Mouse (Mus musculus) heart, embryonic 13.5 days (tissue): Measurements from ENCODE around the gene Zfp523. TPM values are rescaled to one million over a fixed set of nuclear protein-coding genes. Genes with fewer than 3 reads are reported as not detected.
"Not testable (repeated sequence)": the region's sequence is repeated elsewhere in the genome, so short reads cannot be mapped to it uniquely, and the experiment has no call there.

Experiments used
- ATAC-seq: fragments of 200-750 bp; cut with Nextera tagmentation; 2 replicates; pipeline ENCODE4 v1.8.0; 2017; ENCODE audit warnings: moderate TSS enrichment; ENCODE audit not compliant: insufficient number of reproducible peaks, low FRiP score, low TSS enrichment; ENCODE audit errors: extremely low read depth
- H3K27ac ChIP-seq: fragments of 300-500 bp; sonication (generic); replicated peaks from 2 replicates; pipeline ENCODE4 v1.5.1; 2015; ENCODE audit warnings: moderate library complexity, mild to moderate bottlenecking, inconsistent platforms
- H3K27me3 ChIP-seq: fragments of 300-500 bp; sonication (generic); replicated peaks from 2 replicates; pipeline ENCODE4 v1.6.1; 2015; ENCODE audit warnings: mild to moderate bottlenecking, inconsistent platforms
- H3K36me3 ChIP-seq: fragments of 300-500 bp; sonication (generic); 2 replicates; pipeline ENCODE4 v1.6.1; 2015; ENCODE audit warnings: mild to moderate bottlenecking, inconsistent platforms
- H3K4me1 ChIP-seq: fragments of 300-500 bp; sonication (generic); 2 replicates; pipeline ENCODE4 v1.6.1; 2015; ENCODE audit warnings: inconsistent platforms
- H3K4me2 ChIP-seq: fragments of 300-500 bp; sonication (generic); 2 replicates; pipeline ENCODE4 v1.6.1; 2015; ENCODE audit warnings: inconsistent platforms, mild to moderate bottlenecking, moderate library complexity
- H3K4me3 ChIP-seq: fragments of 300-500 bp; sonication (generic); 2 replicates; pipeline ENCODE4 v1.5.1; 2015; ENCODE audit warnings: moderate library complexity, mild to moderate bottlenecking, inconsistent platforms
- H3K9ac ChIP-seq: fragments of 300-500 bp; sonication (generic); 2 replicates; pipeline ENCODE4 v1.6.1; 2015; ENCODE audit warnings: inconsistent platforms, mild to moderate bottlenecking, moderate library complexity
- H3K9me3 ChIP-seq: fragments of 300-500 bp; sonication (generic); 2 replicates; pipeline ENCODE4 v1.6.1; 2016; ENCODE audit warnings: inconsistent platforms
- WGBS: fragments of 180-500 bp; shearing (Covaris S2); methylation state at CpG from one replicate; pipeline ENCODE4 v1.1.7; 2015; ENCODE audit warnings: mixed read lengths; 5-methylcytosine and 5-hydroxymethylcytosine counted together
- polyA plus RNA-seq: library from polyadenylated mRNA; unstranded; fragments of >200 nt; fragmentation: Nextera tagmentation; extraction: Ambion mirVana; gene quantifications from 2 replicates; pipeline ENCODE4 v1.2.1, GENCODE M21; 2015

The Zfp523 gene
- polyA plus RNA-seq, 1 experiment from 2014 or later: 24.2 TPM

GRCm38 (mm10) chr17:28212391-28212790, 35.5 kb downstream of the Zfp523 start:
- Histone ChIP-seq H3K27me3 (peaks cover 14% of the 10 kb centered on the region), H3K4me1 (peaks cover 7% of the 10 kb centered on the region), H3K36me3 (no peaks in the 10 kb centered on the region), H3K4me3 (no peak overlapping the region), H3K4me2 (no peak overlapping the region), H3K9ac (no peak overlapping the region), H3K27ac (no peak overlapping the region), H3K9me3 (no peaks in the 10 kb centered on the region)
- WGBS: 65% methylated on average over 9 of the region's 9 CpGs
- ATAC-seq: no peak

DNA sequence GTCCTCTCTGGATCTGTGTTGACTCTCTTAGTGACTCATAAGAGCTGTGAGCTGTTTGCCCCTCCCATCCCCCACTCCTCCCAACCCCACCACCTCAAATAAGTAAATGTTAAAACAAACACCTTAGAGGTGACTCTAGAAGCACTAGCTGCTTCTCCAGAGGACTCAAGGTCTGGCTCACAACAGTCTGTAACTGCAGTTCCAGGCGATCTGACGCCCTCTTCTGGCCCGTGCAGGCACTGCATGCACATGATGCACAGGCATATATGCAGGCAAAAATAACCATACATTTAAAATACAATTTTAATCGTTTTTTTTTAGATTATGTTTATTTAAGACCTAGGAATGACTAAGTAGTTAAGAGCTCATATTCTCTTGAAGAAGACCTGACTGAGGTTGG, 36.3 kb downstream of the Zfp523 start:
- Histone ChIP-seq H3K27ac (no peak overlapping the region), H3K27me3 (peaks cover 22% of the 10 kb centered on the region), H3K4me3 (no peak overlapping the region), H3K9ac (no peak overlapping the region), H3K4me2 (no peak overlapping the region), H3K4me1 (peaks cover 9% of the 10 kb centered on the region), H3K9me3 (no peaks in the 10 kb centered on the region), H3K36me3 (no peaks in the 10 kb centered on the region)
- ATAC-seq: no peak
- 22% methylated on average over 4 of the region's 4 CpGs for WGBS

DNA sequence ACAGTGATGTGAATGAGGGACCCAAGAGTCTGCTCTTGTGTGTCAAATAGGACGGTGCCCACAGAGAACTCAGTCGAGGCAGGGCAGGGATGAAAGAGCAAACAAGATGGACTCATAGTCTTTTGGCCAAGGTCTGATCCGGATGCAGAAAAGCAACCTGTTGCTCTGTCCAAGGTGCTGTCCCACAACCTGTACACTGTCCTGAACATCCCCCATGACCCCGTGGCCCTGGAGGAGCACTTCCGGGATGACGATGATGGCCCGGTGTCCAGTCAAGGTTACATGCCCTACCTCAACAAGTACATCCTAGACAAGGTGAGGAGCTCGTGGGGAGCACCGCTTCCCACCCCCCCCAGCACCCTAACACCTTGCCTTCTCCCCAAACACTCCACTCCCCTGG, 39.9 kb downstream of the Zfp523 start:
- peaks cover 11% of the 10 kb centered on the region for H3K4me1 ChIP-seq
- 81% methylated on average over 9 of the region's 9 CpGs for WGBS
- H3K27ac ChIP-seq: no peak overlapping the region
- no peaks in the 10 kb centered on the region for H3K9me3 ChIP-seq
- no peak for ATAC-seq
- H3K36me3 ChIP-seq: no peaks in the 10 kb centered on the region
- H3K4me2 ChIP-seq: no peak overlapping the region
- no peak overlapping the region for H3K9ac ChIP-seq
- no peak overlapping the region for H3K4me3 ChIP-seq
- H3K27me3 ChIP-seq: peaks cover 25% of the 10 kb centered on the region

- Histone ChIP-seq H3K27ac (peak overlapping the region; percentile 28; the same call in 1 of the 2 replicates), H3K27me3 (peaks cover 31% of the 10 kb centered on the region)
Observed at GRCm38 (mm10) chr17:28217721-28218649, 41.1 kb downstream of the Zfp523 start.

GRCm38 (mm10) chr17:28222463-28222862, 45.5 kb downstream of the Zfp523 start:
- 91% methylated on average over 10 of the region's 10 CpGs for WGBS
- ATAC-seq, H3K9me3 ChIP-seq, H3K9ac ChIP-seq, H3K27ac ChIP-seq, H3K4me3 ChIP-seq, H3K4me2 ChIP-seq, H3K36me3 ChIP-seq: not testable (repeated sequence)
- Histone ChIP-seq H3K27me3 (peaks cover 29% of the 10 kb centered on the region), H3K4me1 (peaks cover 35% of the 10 kb centered on the region)

More at GRCm38 (mm10) chr17:28217721-28218649, 41.1 kb downstream of the Zfp523 start:
- Histone ChIP-seq H3K4me3 (0 out of 2 replicates have a peak overlapping the region, but pooled peaks have one; percentile 2), H3K9ac (peak overlapping the region; percentile 50), H3K36me3 (no peaks in the 10 kb centered on the region), H3K9me3 (no peaks in the 10 kb centered on the region), H3K4me1 (peaks cover 13% of the 10 kb centered on the region), H3K4me2 (peak overlapping the region; percentile 50)
- WGBS: 19% methylated on average over 23 of the region's 23 CpGs
- ATAC-seq: no peak

- Histone ChIP-seq H3K9ac (peak overlapping the region; percentile 81), H3K4me2 (peak overlapping the region; percentile 87)
- 1% methylated on average over 46 of the region's 46 CpGs for WGBS
Observed at GRCm38 (mm10) chr17:28223561-28224391, 46.8 kb downstream of the Zfp523 start.

DNA sequence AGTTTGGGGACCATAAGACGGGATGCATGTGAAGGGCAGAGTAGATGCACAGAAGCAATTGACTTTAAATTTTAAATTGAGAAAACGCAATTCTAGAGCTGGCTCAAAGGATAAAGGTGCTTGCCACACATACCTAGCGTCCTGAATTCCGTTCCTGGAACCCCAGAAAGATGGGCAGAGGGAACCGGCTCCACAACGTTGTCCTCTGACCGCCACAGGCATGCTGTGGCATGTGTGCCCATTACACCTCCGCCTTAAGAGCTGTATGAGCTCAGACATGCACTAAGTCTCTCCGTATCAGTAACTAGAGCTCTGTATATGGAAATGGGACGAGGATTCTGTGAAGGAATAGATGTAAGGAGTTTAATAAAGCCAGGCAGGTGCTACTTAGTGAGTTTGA, 47.7 kb downstream of the Zfp523 start:
- no peak overlapping the region for H3K27ac ChIP-seq
- no peak overlapping the region; the same call in 1 of the 2 replicates for H3K4me2 ChIP-seq
- no peaks in the 10 kb centered on the region for H3K9me3 ChIP-seq
- H3K27me3 ChIP-seq: peaks cover 16% of the 10 kb centered on the region; the same call in 1 of the 2 replicates
- 87% methylated on average over 10 of the region's 10 CpGs for WGBS
- H3K4me3 ChIP-seq: no peak overlapping the region
- ATAC-seq: no peak
- H3K36me3 ChIP-seq: no peaks in the 10 kb centered on the region
- H3K4me1 ChIP-seq: peaks cover 25% of the 10 kb centered on the region
- no peak overlapping the region for H3K9ac ChIP-seq

More at GRCm38 (mm10) chr17:28223561-28224391, 46.8 kb downstream of the Zfp523 start:
- Histone ChIP-seq H3K27me3 (peaks cover 16% of the 10 kb centered on the region; the same call in 1 of the 2 replicates), H3K27ac (no peak overlapping the region; the same call in 1 of the 2 replicates), H3K4me3 (peak overlapping the region; percentile 58), H3K36me3 (no peaks in the 10 kb centered on the region), H3K9me3 (no peaks in the 10 kb centered on the region), H3K4me1 (peaks cover 25% of the 10 kb centered on the region)
- peak; percentile 93 for ATAC-seq

- ATAC-seq: no peak
- peak overlapping the region; percentile 73 for H3K4me2 ChIP-seq
- peak overlapping the region; percentile 77 for H3K9ac ChIP-seq
- no peaks in the 10 kb centered on the region for H3K36me3 ChIP-seq
- peaks cover 25% of the 10 kb centered on the region for H3K4me1 ChIP-seq
- H3K27me3 ChIP-seq: peaks cover 18% of the 10 kb centered on the region
- H3K4me3 ChIP-seq: peak overlapping the region; percentile 42
- H3K9me3 ChIP-seq: no peaks in the 10 kb centered on the region
- H3K27ac ChIP-seq: no peak overlapping the region
- WGBS: 5% methylated on average over 21 of the region's 21 CpGs
Observed at GRCm38 (mm10) chr17:28226014-28226413, 49.1 kb downstream of the Zfp523 start.

DNA sequence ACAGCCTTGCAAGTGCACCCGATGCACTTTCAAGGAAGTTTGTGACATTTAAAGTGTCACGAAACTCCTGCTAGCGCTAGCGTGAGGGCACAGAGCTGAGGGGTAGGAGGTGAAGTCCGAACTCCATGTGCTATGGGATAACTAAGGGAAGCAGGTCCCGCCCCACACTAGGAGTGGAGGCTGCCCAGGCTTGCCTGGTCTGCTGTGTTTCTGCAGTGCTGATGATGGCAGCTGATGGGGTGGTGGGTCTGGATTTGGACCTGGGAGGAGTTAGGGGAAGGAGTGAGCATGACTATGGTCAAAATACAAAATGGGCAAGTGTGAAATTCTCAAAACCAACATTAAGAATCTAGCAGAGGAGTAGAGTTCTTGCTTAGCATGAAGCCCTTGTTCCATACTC, 53.6 kb downstream of the Zfp523 start:
- no peak overlapping the region for H3K4me3 ChIP-seq
- no peaks in the 10 kb centered on the region for H3K9me3 ChIP-seq
- WGBS: 67% methylated on average over 6 of the region's 6 CpGs
- H3K4me2 ChIP-seq: no peak overlapping the region
- H3K4me1 ChIP-seq: peaks cover 25% of the 10 kb centered on the region
- no peaks in the 10 kb centered on the region for H3K36me3 ChIP-seq
- H3K27ac ChIP-seq: no peak overlapping the region
- H3K9ac ChIP-seq: no peak overlapping the region
- ATAC-seq: no peak
- peaks cover 9% of the 10 kb centered on the region for H3K27me3 ChIP-seq

- ATAC-seq: no peak
- WGBS: 81% methylated on average over 18 of the region's 18 CpGs
- H3K4me1 ChIP-seq: peaks cover 19% of the 10 kb centered on the region
Observed at GRCm38 (mm10) chr17:28231026-28231736, 54.3 kb downstream of the Zfp523 start.

More at GRCm38 (mm10) chr17:28231026-28231736, 54.3 kb downstream of the Zfp523 start:
- Histone ChIP-seq H3K4me2 (no peak overlapping the region), H3K36me3 (no peaks in the 10 kb centered on the region), H3K9ac (no peak overlapping the region), H3K4me3 (no peak overlapping the region), H3K27ac (no peak overlapping the region), H3K9me3 (no peaks in the 10 kb centered on the region), H3K27me3 (peaks cover 7% of the 10 kb centered on the region)
